ENCODE assay signal across 9 mouse cellular contexts in the genomic region with DNA sequence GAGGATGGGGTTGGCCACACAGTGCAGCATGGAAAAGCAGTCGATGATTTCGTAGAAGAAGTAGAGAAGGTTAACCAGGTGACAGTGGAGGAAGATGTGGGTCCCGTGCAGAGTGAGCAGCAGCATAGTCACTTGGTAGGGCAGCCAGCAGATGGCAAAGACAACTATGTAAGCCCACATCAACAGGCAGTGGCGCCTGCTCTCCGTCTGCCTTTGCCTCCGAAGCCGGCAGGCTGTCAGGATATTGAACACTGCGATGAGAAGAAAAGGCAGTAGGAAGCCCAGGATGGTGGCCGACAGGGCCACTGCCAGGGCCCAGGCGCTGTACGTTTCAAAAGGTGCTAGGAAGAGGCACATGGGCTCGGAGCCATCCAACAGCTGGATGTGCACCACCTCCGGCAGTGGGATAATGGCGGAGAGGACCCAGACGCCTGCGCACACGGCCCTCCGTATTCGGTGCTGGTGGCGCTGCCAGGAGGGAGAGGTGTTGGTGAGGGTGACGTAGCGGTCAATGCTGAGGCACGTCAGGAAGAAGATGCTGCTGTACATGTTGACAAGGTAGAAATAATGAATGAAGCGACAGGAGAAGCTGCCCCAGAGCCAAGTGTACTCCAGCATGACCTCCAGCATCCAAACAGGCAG. TPM values are rescaled to one million over a fixed set of nuclear protein-coding genes. Genes with fewer than 3 reads are reported as not detected.
DNase-seq lines count a peak whose midpoint lies in the region; ATAC-seq lines count a peak whose summit lies in the region.
"Had no signal": no experiment of that assay in that cellular context is flagged by ENCODE, and none has a peak within 500 bp of the region (broad histone marks: within the 10 kb centered on the region; RNA-seq: fewer than 3 reads in every experiment).

No protein-coding gene starts in this region.

- no peak overlapping the region for H3K27ac ChIP-seq in embryonic facial prominence, embryonic 13.5 days
- no peak overlapping the region for H3K27ac ChIP-seq in hindbrain, embryonic 12.5 days
- H3K27ac ChIP-seq in midbrain, embryonic 14.5 days (replicated peaks; ENCODE audit: low read depth, low read length): no peak overlapping the region

- H3K9ac ChIP-seq in embryonic facial prominence, embryonic 13.5 days: no peak overlapping the region
- peak overlapping the region; percentile 24; the same call in 1 of the 2 replicates for H3K9ac ChIP-seq in hindbrain, embryonic 12.5 days
- H3K9ac ChIP-seq in midbrain, embryonic 14.5 days (replicated peaks; ENCODE audit: low read length): no peak overlapping the region

- H3K9me3 ChIP-seq in embryonic facial prominence, embryonic 13.5 days: no peaks in the 10 kb centered on the region
- H3K9me3 ChIP-seq in hindbrain, embryonic 12.5 days (replicated peaks): no peaks in the 10 kb centered on the region
- H3K9me3 ChIP-seq in midbrain, embryonic 14.5 days (ENCODE audit: control insufficient read depth, low read length): no peaks in the 10 kb centered on the region

- H3K4me1 ChIP-seq in embryonic facial prominence, embryonic 13.5 days: peaks cover 11% of the 10 kb centered on the region
- H3K4me1 ChIP-seq in hindbrain, embryonic 12.5 days: peaks cover 8% of the 10 kb centered on the region
- H3K4me1 ChIP-seq in midbrain, embryonic 14.5 days (ENCODE audit: control insufficient read depth, insufficient read depth, low read length): no peaks in the 10 kb centered on the region

- WGBS in embryonic facial prominence, embryonic 13.5 days: 59% methylated on average over 24 of the region's 24 CpGs
- 54% methylated on average over 24 of the region's 24 CpGs for WGBS in hindbrain, embryonic 12.5 days
- 49% methylated on average over 24 of the region's 24 CpGs for WGBS in midbrain, embryonic 14.5 days

- peak overlapping the region; percentile 41 for H3K4me2 ChIP-seq in embryonic facial prominence, embryonic 13.5 days
- peak overlapping the region; percentile 37 for H3K4me2 ChIP-seq in hindbrain, embryonic 12.5 days (replicated peaks)
- H3K4me2 ChIP-seq in midbrain, embryonic 14.5 days (ENCODE audit: low read length): peak overlapping the region; percentile 39

- no peaks in the 10 kb centered on the region for H3K27me3 ChIP-seq in embryonic facial prominence, embryonic 13.5 days
- H3K27me3 ChIP-seq in hindbrain, embryonic 12.5 days: no peaks in the 10 kb centered on the region
- no peaks in the 10 kb centered on the region for H3K27me3 ChIP-seq in midbrain, embryonic 14.5 days (ENCODE audit: control insufficient read depth, insufficient read depth, low read length)
- H3K27me3 ChIP-seq: Patski had no signal

- H3K4me3 ChIP-seq in embryonic facial prominence, embryonic 13.5 days: peak overlapping the region; percentile 12; the same call in 1 of the 2 replicates
- peak overlapping the region; percentile 22; the same call in 1 of the 2 replicates for H3K4me3 ChIP-seq in hindbrain, embryonic 12.5 days
- peak overlapping the region; percentile 11; the same call in 1 of the 2 replicates for H3K4me3 ChIP-seq in midbrain, embryonic 14.5 days (replicated peaks; ENCODE audit: low read depth, low read length)

- DNase-seq in layer of hippocampus, adult 18-20 months (ENCODE audit: low spot score in 2 of 2): peak; percentile 47 to 50
- DNase-seq in layer of hippocampus, postnatal 25 days (ENCODE audit: extremely low spot score in 1 of 2, low spot score in 1 of 2): no peak
- no peak for DNase-seq in midbrain, embryonic 14.5 days
- no peak for DNase-seq in urinary bladder, postnatal 14 days (ENCODE audit: low spot score)
- DNase-seq in adrenal gland, adult 8-10 months: no peak

- H3K36me3 ChIP-seq in embryonic facial prominence, embryonic 13.5 days: peaks cover 25% of the 10 kb centered on the region
- H3K36me3 ChIP-seq in hindbrain, embryonic 12.5 days: peaks cover 32% of the 10 kb centered on the region
- peaks cover 31% of the 10 kb centered on the region for H3K36me3 ChIP-seq in midbrain, embryonic 14.5 days (ENCODE audit: control insufficient read depth, insufficient read depth, low read length)

- 0 out of 2 replicates have a peak, but pooled peaks have one; percentile 12 for ATAC-seq in embryonic facial prominence, embryonic 13.5 days (ENCODE audit: insufficient number of reproducible peaks, insufficient read depth, low FRiP score, low TSS enrichment, low read depth)
- no peak for ATAC-seq in hindbrain, embryonic 12.5 days (ENCODE audit: low FRiP score)
- ATAC-seq in midbrain, embryonic 14.5 days (ENCODE audit: low FRiP score, low TSS enrichment): no peak
- no peak for ATAC-seq in megakaryocyte-erythroid progenitor cell, adult 5-6 weeks (replicated peaks; ENCODE audit: low FRiP score, low TSS enrichment, poor library complexity, severe bottlenecking)
- ATAC-seq: Patski had no signal

RNA-seq across cellular contexts. Expression of a gene that starts 1.3 kb away (rescaled TPM):
- total RNA-seq in layer of hippocampus, adult 18-20 months (2021): 1 to 10 TPM in 1 of 2 experiments, under 1 TPM in 1; 0.99 to 1.2 TPM
- 1 to 10 TPM in 1 of 2 experiments, under 1 TPM in 1; 0.74 to 1.4 TPM for total RNA-seq in layer of hippocampus, postnatal 25 days (2021)
- polyA plus RNA-seq in embryonic facial prominence, embryonic 13.5 days (2015; fragmentation: Nextera tagmentation; extraction: Ambion mirVana): 0.90 and 1.2 TPM in 2 replicates
- 0.61 and 0.70 TPM in 2 replicates for polyA plus RNA-seq in hindbrain, embryonic 12.5 days (2016; fragmentation: Nextera tagmentation; extraction: Ambion mirVana)
- polyA plus RNA-seq in midbrain, embryonic 14.5 days (2014; fragmentation: Nextera tagmentation; extraction: Ambion mirVana): 0.53 and 0.67 TPM in 2 replicates
- total RNA-seq in megakaryocyte-erythroid progenitor cell, adult 5-6 weeks (2014; fragmentation: Nextera tagmentation): not detected in 2 replicates
- not detected in 2 replicates for total RNA-seq in megakaryocyte-erythroid progenitor cell, adult 5-6 weeks (2017)
- total RNA-seq in adrenal gland, adult 8-10 months (2022): 10 to 100 TPM in 3 of 4 experiments, 1 to 10 TPM in 1; 9.8 to 13.2 (median 10.4) TPM

RNA-seq across cellular contexts. Expression of a gene that starts 9.3 kb away (rescaled TPM):
- total RNA-seq in layer of hippocampus, adult 18-20 months (2021): under 1 TPM in 1 of 2 experiments, not detected in 1; 0.15 TPM
- total RNA-seq in layer of hippocampus, postnatal 25 days (2021): under 1 TPM; 0.12 to 0.14 TPM
- 0.06 TPM in 1 of 2 replicates, not detected in the other for polyA plus RNA-seq in embryonic facial prominence, embryonic 13.5 days (2015; fragmentation: Nextera tagmentation; extraction: Ambion mirVana)
- 0.05 TPM in 1 of 2 replicates, not detected in the other for polyA plus RNA-seq in hindbrain, embryonic 12.5 days (2016; fragmentation: Nextera tagmentation; extraction: Ambion mirVana)
- polyA plus RNA-seq in midbrain, embryonic 14.5 days (2014; fragmentation: Nextera tagmentation; extraction: Ambion mirVana): 0.07 TPM in 1 of 2 replicates, not detected in the other
- total RNA-seq in megakaryocyte-erythroid progenitor cell, adult 5-6 weeks (2014; fragmentation: Nextera tagmentation): 0.24 TPM in 1 of 2 replicates, not detected in the other
- total RNA-seq in megakaryocyte-erythroid progenitor cell, adult 5-6 weeks (2017): 0.05 TPM in 1 of 2 replicates, not detected in the other
- total RNA-seq in adrenal gland, adult 8-10 months (2022): 1 to 10 TPM; 4.0 to 5.4 (median 4.4) TPM

RNA-seq across cellular contexts. Expression of a gene that starts 9.3 kb away (rescaled TPM):
- not detected for total RNA-seq in layer of hippocampus, adult 18-20 months (2021)
- total RNA-seq in layer of hippocampus, postnatal 25 days (2021): under 1 TPM in 1 of 2 experiments, not detected in 1; 0.42 TPM
- not detected in 2 replicates for polyA plus RNA-seq in embryonic facial prominence, embryonic 13.5 days (2015; fragmentation: Nextera tagmentation; extraction: Ambion mirVana)
- polyA plus RNA-seq in hindbrain, embryonic 12.5 days (2016; fragmentation: Nextera tagmentation; extraction: Ambion mirVana): not detected in 2 replicates
- polyA plus RNA-seq in midbrain, embryonic 14.5 days (2014; fragmentation: Nextera tagmentation; extraction: Ambion mirVana): not detected in 2 replicates
- not detected in 2 replicates for total RNA-seq in megakaryocyte-erythroid progenitor cell, adult 5-6 weeks (2014; fragmentation: Nextera tagmentation)
- total RNA-seq in megakaryocyte-erythroid progenitor cell, adult 5-6 weeks (2017): not detected in 2 replicates
- total RNA-seq in adrenal gland, adult 8-10 months (2022): 1 to 10 TPM; 4.8 to 9.8 (median 6.6) TPM

RNA-seq across cellular contexts. Expression of a gene that starts 10.9 kb away (rescaled TPM):
- 10 to 100 TPM; 11.2 to 11.8 TPM for total RNA-seq in layer of hippocampus, adult 18-20 months (2021)
- total RNA-seq in layer of hippocampus, postnatal 25 days (2021): 10 to 100 TPM in 1 of 2 experiments, 1 to 10 TPM in 1; 9.9 to 10.1 TPM
- 3.7 TPM in 2 replicates for polyA plus RNA-seq in embryonic facial prominence, embryonic 13.5 days (2015; fragmentation: Nextera tagmentation; extraction: Ambion mirVana)
- polyA plus RNA-seq in hindbrain, embryonic 12.5 days (2016; fragmentation: Nextera tagmentation; extraction: Ambion mirVana): 5.2 and 5.3 TPM in 2 replicates
- polyA plus RNA-seq in midbrain, embryonic 14.5 days (2014; fragmentation: Nextera tagmentation; extraction: Ambion mirVana): 5.5 and 6.2 TPM in 2 replicates
- 6.9 and 10.2 TPM in 2 replicates for total RNA-seq in megakaryocyte-erythroid progenitor cell, adult 5-6 weeks (2014; fragmentation: Nextera tagmentation)
- total RNA-seq in megakaryocyte-erythroid progenitor cell, adult 5-6 weeks (2017): 3.0 and 3.4 TPM in 2 replicates
- total RNA-seq in adrenal gland, adult 8-10 months (2022): 10 to 100 TPM; 11.9 to 20.9 (median 15.8) TPM

RNA-seq across cellular contexts. Expression of a gene that starts 25.9 kb away (rescaled TPM):
- total RNA-seq in layer of hippocampus, adult 18-20 months (2021): under 1 TPM; 0.35 to 0.43 TPM
- under 1 TPM in 1 of 2 experiments, not detected in 1; 0.47 TPM for total RNA-seq in layer of hippocampus, postnatal 25 days (2021)
- 0.34 and 0.37 TPM in 2 replicates for polyA plus RNA-seq in embryonic facial prominence, embryonic 13.5 days (2015; fragmentation: Nextera tagmentation; extraction: Ambion mirVana)
- 0.08 TPM in 1 of 2 replicates, not detected in the other for polyA plus RNA-seq in hindbrain, embryonic 12.5 days (2016; fragmentation: Nextera tagmentation; extraction: Ambion mirVana)
- polyA plus RNA-seq in midbrain, embryonic 14.5 days (2014; fragmentation: Nextera tagmentation; extraction: Ambion mirVana): 0.13 and 0.22 TPM in 2 replicates
- 0.79 TPM in 1 of 2 replicates, not detected in the other for total RNA-seq in megakaryocyte-erythroid progenitor cell, adult 5-6 weeks (2014; fragmentation: Nextera tagmentation)
- total RNA-seq in megakaryocyte-erythroid progenitor cell, adult 5-6 weeks (2017): 0.76 TPM in 1 of 2 replicates, not detected in the other
- under 1 TPM in 1 of 4 experiments, not detected in 3; 0.38 TPM for total RNA-seq in adrenal gland, adult 8-10 months (2022)
- polyA plus RNA-seq: Patski had no signal

Comparison
In these comparisons a context has a peak if more than half of its experiments do, and no peak if none do; other contexts are left out.
1. DNase-seq: peak in layer of hippocampus, adult 18-20 months (2 of 2); none in layer of hippocampus, postnatal 25 days (0 of 2), midbrain, embryonic 14.5 days (single experiment), urinary bladder, postnatal 14 days (single experiment) and adrenal gland, adult 8-10 months (single experiment).
2. RNA of a gene that starts 1.3 kb away (total RNA-seq): 9.8 to 13.2 TPM in adrenal gland, adult 8-10 months; 0.74 to 1.4 TPM in layer of hippocampus, postnatal 25 days, 0.99 to 1.2 TPM in layer of hippocampus, adult 18-20 months and not detected in megakaryocyte-erythroid progenitor cell, adult 5-6 weeks; every median in the first group is over 4 times any median in the second.
3. RNA of a gene that starts 9.3 kb away (total RNA-seq): 4.0 to 5.4 TPM in adrenal gland, adult 8-10 months; 0.05 to 0.24 TPM in megakaryocyte-erythroid progenitor cell, adult 5-6 weeks, 0.15 TPM in layer of hippocampus, adult 18-20 months and 0.12 to 0.14 TPM in layer of hippocampus, postnatal 25 days; every median in the first group is over 4 times any median in the second.
4. RNA of a gene that starts 9.3 kb away (total RNA-seq): 4.8 to 9.8 TPM in adrenal gland, adult 8-10 months; 0.42 TPM in layer of hippocampus, postnatal 25 days, not detected in layer of hippocampus, adult 18-20 months and not detected in megakaryocyte-erythroid progenitor cell, adult 5-6 weeks; every median in the first group is over 4 times any median in the second.
5. Peak in every context shown above with its lines, with median percentiles within 50 percentile points of each other: H3K4me2 ChIP-seq and H3K4me3 ChIP-seq.